Mouse (Mus musculus) liver, adult 2 months (tissue): Measurements from ENCODE around the gene Creb3l2.

Experiments used
- CTCF ChIP-seq: fragments of 200-500 bp; IDR thresholded peaks from 2 replicates; pipeline ENCODE4 v1.5.1; 2011; ENCODE audit warnings: low read depth, low read length, control low read depth
- POLR2A ChIP-seq: fragments of 200-500 bp; IDR thresholded peaks from 2 replicates; pipeline ENCODE4 v1.6.1; 2011; ENCODE audit warnings: low read length, control low read depth; ENCODE audit not compliant: insufficient read depth; ENCODE audit errors: extremely low read depth

DNA sequence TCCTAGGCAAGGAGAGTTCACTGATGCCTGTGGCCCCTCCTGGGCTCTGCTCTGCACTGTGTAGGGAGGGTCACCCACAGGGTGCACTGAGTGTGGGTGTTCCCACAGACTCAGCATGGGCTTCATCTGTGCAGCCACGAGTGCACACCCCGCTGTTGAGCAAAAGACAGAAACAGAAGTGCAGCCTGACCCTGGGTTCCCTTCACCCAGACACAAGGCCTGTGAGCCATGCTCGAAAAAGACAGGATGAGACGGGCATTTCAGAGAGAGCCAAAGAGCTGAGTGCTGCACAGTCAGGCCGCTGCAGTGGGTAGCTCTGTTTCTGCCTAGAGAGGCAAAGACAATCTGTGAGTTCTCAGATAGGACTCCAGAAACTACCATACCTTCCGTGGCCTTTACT, 114.4 kb downstream of the Creb3l2 start:
- TF ChIP-seq CTCF: no peak
- TF ChIP-seq POLR2A: no peak
